Mouse (Mus musculus) G1E (cell line): ENCODE results near the gene Crabp2.

ENCODE experiments used
- CTCF ChIP-seq: IDR thresholded peaks from 2 replicates; pipeline ENCODE4 v1.5.1; 2012; ENCODE audit warnings: low read depth, low read length, inconsistent platforms, mixed read lengths
- GATA1 ChIP-seq: IDR thresholded peaks from 2 replicates; pipeline ENCODE4 v1.6.1; 2012; ENCODE audit warnings: borderline replicate concordance, low read length, inconsistent platforms, mixed read lengths
- GATA2 ChIP-seq: IDR thresholded peaks from 2 replicates; pipeline ENCODE4 v1.6.1; 2012; ENCODE audit warnings: low read depth, low read length, inconsistent platforms, borderline replicate concordance
- POLR2AphosphoS5 ChIP-seq: IDR thresholded peaks from 2 replicates; pipeline ENCODE4 v1.6.1; 2012; ENCODE audit warnings: low read depth, low read length, inconsistent platforms; ENCODE audit not compliant: insufficient replicate concordance
- TAL1 ChIP-seq: conservative IDR thresholded peaks from 2 replicates; pipeline ENCODE4 v1.6.1; 2012; ENCODE audit warnings: low read depth, low read length, inconsistent platforms, mixed read lengths

- no peak for TF ChIP-seq CTCF
- no peak for TF ChIP-seq GATA1
- no peak for TF ChIP-seq GATA2
- TF ChIP-seq POLR2AphosphoS5, result no peak
- TF ChIP-seq TAL1, result no peak
Observed at GRCm38 (mm10) chr3:87927452-87927851, 21.0 kb upstream of the Crabp2 start.
